Mouse (Mus musculus) liver, embryonic 13.5 days (tissue): ENCODE data around the gene Madd. TPM values are rescaled to one million over a fixed set of nuclear protein-coding genes. Genes with fewer than 3 reads are reported as not detected.

Experiments used
- ATAC-seq: fragments of 200-750 bp; cut with Nextera tagmentation; 2 replicates; pipeline ENCODE4 v1.8.0; 2017; ENCODE audit warnings: low read depth, mild to moderate bottlenecking, moderate number of reproducible peaks, moderate library complexity
- DNase-seq: peaks from one replicate; pipeline ENCODE4 v3.0.0; 2022
- H3K27ac ChIP-seq: fragments of 300-500 bp; sonication (generic); 2 replicates; pipeline ENCODE4 v1.5.1; 2015; ENCODE audit warnings: moderate library complexity, mild to moderate bottlenecking, inconsistent platforms
- H3K27me3 ChIP-seq: fragments of 300-500 bp; sonication (generic); 2 replicates; pipeline ENCODE4 v1.6.1; 2015; ENCODE audit warnings: mild to moderate bottlenecking, inconsistent platforms
- H3K36me3 ChIP-seq: fragments of 300-500 bp; sonication (generic); 2 replicates; pipeline ENCODE4 v1.6.1; 2015; ENCODE audit warnings: mild to moderate bottlenecking, inconsistent platforms
- H3K4me1 ChIP-seq: fragments of 300-500 bp; sonication (generic); replicated peaks from 2 replicates; pipeline ENCODE4 v1.6.1; 2015; ENCODE audit warnings: inconsistent platforms
- H3K4me2 ChIP-seq: fragments of 300-500 bp; sonication (generic); 2 replicates; pipeline ENCODE4 v1.6.1; 2015; ENCODE audit warnings: inconsistent platforms, mild to moderate bottlenecking, moderate library complexity
- H3K4me3 ChIP-seq: fragments of 300-500 bp; sonication (generic); replicated peaks from 2 replicates; pipeline ENCODE4 v1.5.1; 2015; ENCODE audit warnings: mild to moderate bottlenecking, inconsistent platforms
- H3K9ac ChIP-seq: fragments of 300-500 bp; sonication (generic); 2 replicates; pipeline ENCODE4 v1.6.1; 2015; ENCODE audit warnings: mild to moderate bottlenecking, inconsistent platforms
- H3K9me3 ChIP-seq: fragments of 300-500 bp; sonication (generic); replicated peaks from 2 replicates; pipeline ENCODE4 v1.6.1; 2016; ENCODE audit warnings: inconsistent platforms
- WGBS: fragments of 180-500 bp; shearing (Covaris S2); methylation state at CpG from one replicate; pipeline ENCODE4 v1.1.7; 2015; ENCODE audit not compliant: insufficient replicate concordance; 5-methylcytosine and 5-hydroxymethylcytosine counted together
- polyA plus RNA-seq: library from polyadenylated mRNA; unstranded; fragments of >200 nt; fragmentation: Nextera tagmentation; extraction: Ambion mirVana; gene quantifications from 2 replicates; pipeline ENCODE4 v1.2.1, GENCODE M21; 2015

Gene Madd
- polyA plus RNA-seq, 1 experiment from 2014 or later: 7.4 TPM

DNA sequence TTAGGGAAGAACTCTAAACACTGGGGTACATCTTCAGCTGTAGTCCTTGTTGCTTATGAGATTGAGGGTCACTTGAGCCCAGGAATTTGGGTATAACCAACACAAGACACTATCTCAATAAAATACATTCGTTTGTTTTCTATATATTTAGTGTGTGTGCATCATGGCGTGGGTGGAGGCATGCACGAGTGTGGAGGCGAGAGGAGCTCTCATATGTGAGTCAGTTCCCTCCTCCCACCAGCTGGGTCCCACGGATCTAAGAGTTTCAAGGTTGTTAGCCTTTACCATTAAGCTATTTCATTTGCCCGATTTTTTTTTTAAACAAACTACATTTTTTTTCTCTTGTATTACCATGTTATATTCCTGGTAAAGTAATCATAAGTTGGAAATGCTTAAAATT, 92.8 kb downstream of the Madd start:
- 57% methylated on average over 6 of the region's 6 CpGs for WGBS
- Histone ChIP-seq H3K36me3 (no peaks in the 10 kb centered on the region), H3K27ac (no peak overlapping the region), H3K4me3 (no peak overlapping the region), H3K9me3 (no peaks in the 10 kb centered on the region), H3K4me1 (peaks cover 27% of the 10 kb centered on the region), H3K9ac (no peak overlapping the region), H3K4me2 (no peak overlapping the region), H3K27me3 (0 out of 2 replicates have a peak, but pooled peaks cover 4% of the 10 kb centered on the region)
- DNase-seq (no peak), ATAC-seq (no peak)

DNA sequence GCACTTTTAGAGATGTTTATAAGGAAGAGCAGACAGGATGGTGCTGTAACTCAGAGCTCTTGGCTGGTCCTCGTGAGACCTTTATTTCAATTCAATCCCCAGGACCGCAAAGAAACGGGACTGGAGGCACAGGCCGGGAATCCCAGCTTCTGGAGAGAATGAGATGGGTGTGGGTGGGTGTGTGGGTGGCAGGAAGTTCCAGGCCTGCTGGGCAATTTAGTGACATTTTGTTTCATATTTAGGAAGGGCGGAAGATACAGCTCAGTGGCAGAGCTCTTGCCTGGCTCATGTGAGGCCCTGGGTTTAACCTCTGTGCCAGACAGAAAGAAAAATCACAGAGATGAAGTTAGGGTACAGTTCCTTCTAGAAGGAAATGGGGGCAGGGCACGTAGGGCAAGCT, 93.4 kb downstream of the Madd start:
- DNase-seq: no peak
- Histone ChIP-seq H3K9ac (no peak overlapping the region), H3K27ac (no peak overlapping the region), H3K4me3 (no peak overlapping the region), H3K4me1 (peaks cover 26% of the 10 kb centered on the region), H3K36me3 (no peaks in the 10 kb centered on the region), H3K27me3 (0 out of 2 replicates have a peak, but pooled peaks cover 4% of the 10 kb centered on the region), H3K4me2 (no peak overlapping the region), H3K9me3 (no peaks in the 10 kb centered on the region)
- ATAC-seq: no peak
- 69% methylated on average over 6 of the region's 6 CpGs for WGBS

DNA sequence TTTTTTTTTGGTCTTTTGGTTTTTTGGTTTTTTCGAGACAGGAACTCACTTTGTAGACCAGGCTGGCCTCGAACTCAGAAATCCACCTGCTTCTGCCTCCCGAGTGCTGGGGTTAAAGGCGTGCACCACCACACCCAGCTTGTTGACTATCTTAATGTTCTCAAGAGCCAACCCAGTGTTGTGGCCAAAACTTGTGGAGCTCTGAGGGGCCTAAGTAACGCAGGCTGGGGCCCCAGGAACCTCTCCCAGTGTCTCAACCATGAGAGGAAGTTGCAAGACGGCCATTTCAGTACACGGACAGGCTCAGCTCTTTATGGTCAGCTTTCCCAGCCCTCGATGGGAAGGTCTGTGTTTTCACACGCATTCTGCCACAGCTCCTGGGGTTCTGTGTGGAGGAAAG, 94.7 kb downstream of the Madd start:
- H3K4me3 ChIP-seq: no peak overlapping the region
- WGBS: 32% methylated on average over 9 of the region's 9 CpGs
- peak overlapping the region; percentile 71 for H3K27ac ChIP-seq
- H3K9ac ChIP-seq: no peak overlapping the region
- H3K27me3 ChIP-seq: 0 out of 2 replicates have a peak, but pooled peaks cover 4% of the 10 kb centered on the region
- DNase-seq: no peak
- no peak overlapping the region for H3K4me2 ChIP-seq
- peaks cover 30% of the 10 kb centered on the region for H3K4me1 ChIP-seq
- H3K36me3 ChIP-seq: no peaks in the 10 kb centered on the region
- no peaks in the 10 kb centered on the region for H3K9me3 ChIP-seq
- ATAC-seq: peak; percentile 46; the same call in 1 of the 2 replicates

DNA sequence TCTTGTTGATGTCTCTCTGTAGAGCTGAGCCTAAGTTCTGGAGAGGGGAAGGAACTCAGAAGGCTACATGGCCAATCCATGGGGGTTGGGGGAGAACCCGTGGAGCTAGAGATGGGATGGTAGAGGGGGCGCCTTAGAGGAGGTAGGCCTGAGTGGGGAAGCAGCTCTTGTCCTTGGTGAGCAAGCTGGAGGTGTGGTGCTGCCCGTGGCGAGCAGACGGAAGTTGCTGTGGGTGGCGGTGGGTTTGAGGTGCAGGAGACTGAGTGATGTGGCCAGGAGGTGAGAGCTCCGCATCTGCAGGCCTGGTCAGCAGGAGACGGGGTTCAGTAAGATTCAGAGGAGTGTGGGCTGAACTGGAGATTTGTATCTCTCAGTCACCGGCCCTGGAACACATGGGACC, 96.2 kb downstream of the Madd start:
- no peak for ATAC-seq
- WGBS: 59% methylated on average over 9 of the region's 9 CpGs
- 0 out of 2 replicates have a peak, but pooled peaks cover 4% of the 10 kb centered on the region for H3K27me3 ChIP-seq
- H3K36me3 ChIP-seq: no peaks in the 10 kb centered on the region
- no peak for DNase-seq
- H3K4me2 ChIP-seq: no peak overlapping the region
- no peak overlapping the region for H3K9ac ChIP-seq
- H3K4me3 ChIP-seq: no peak overlapping the region
- 0 out of 2 replicates have a peak overlapping the region, but pooled peaks have one; percentile 26 for H3K27ac ChIP-seq
- H3K9me3 ChIP-seq: no peaks in the 10 kb centered on the region
- peaks cover 43% of the 10 kb centered on the region for H3K4me1 ChIP-seq

Other genes with a start within 250 kb of the Madd start
- gene Celf1, start 243.5 kb downstream of the Madd start, polyA plus RNA-seq: 54.9 and 68.3 TPM in 2 replicates
- 0.69 and 1.00 TPM in 2 replicates for gene Rapsn, start 148.2 kb downstream of the Madd start, polyA plus RNA-seq
- gene Psmc3, start 129.8 kb downstream of the Madd start, polyA plus RNA-seq: 188 and 213 TPM in 2 replicates
- gene Slc39a13, start 113.4 kb downstream of the Madd start, polyA plus RNA-seq: 10.6 and 10.9 TPM in 2 replicates
- gene Spi1, start 101.4 kb downstream of the Madd start, polyA plus RNA-seq: 14.1 and 15.1 TPM in 2 replicates
- gene Mybpc3, start 65.7 kb downstream of the Madd start, polyA plus RNA-seq: 0.14 and 0.95 TPM in 2 replicates
- gene Nr1h3, start 19.0 kb upstream of the Madd start, polyA plus RNA-seq: 14.1 and 16.5 TPM in 2 replicates
- gene Acp2, start 19.0 kb upstream of the Madd start, polyA plus RNA-seq: 8.2 and 10.4 TPM in 2 replicates
- 5.5 and 6.0 TPM in 2 replicates for gene Ddb2, start 53.1 kb upstream of the Madd start, polyA plus RNA-seq
- 10.5 and 11.5 TPM in 2 replicates for gene Pacsin3, start 72.1 kb upstream of the Madd start, polyA plus RNA-seq
- gene Arfgap2, start 81.1 kb upstream of the Madd start, polyA plus RNA-seq: 64.1 and 70.4 TPM in 2 replicates